Mouse (Mus musculus) retina, postnatal 7 days (tissue): ENCODE results near the gene Pdgfa.
A peak's percentile ranks its signal among the peaks of the same experiment; 100 is the strongest.

ENCODE experiments used
- DNase-seq: peaks from one replicate; pipeline ENCODE4 v3.0.0-alpha.2; 2012; ENCODE audit warnings: low read depth, low spot score

Pdgfa gene

DNA sequence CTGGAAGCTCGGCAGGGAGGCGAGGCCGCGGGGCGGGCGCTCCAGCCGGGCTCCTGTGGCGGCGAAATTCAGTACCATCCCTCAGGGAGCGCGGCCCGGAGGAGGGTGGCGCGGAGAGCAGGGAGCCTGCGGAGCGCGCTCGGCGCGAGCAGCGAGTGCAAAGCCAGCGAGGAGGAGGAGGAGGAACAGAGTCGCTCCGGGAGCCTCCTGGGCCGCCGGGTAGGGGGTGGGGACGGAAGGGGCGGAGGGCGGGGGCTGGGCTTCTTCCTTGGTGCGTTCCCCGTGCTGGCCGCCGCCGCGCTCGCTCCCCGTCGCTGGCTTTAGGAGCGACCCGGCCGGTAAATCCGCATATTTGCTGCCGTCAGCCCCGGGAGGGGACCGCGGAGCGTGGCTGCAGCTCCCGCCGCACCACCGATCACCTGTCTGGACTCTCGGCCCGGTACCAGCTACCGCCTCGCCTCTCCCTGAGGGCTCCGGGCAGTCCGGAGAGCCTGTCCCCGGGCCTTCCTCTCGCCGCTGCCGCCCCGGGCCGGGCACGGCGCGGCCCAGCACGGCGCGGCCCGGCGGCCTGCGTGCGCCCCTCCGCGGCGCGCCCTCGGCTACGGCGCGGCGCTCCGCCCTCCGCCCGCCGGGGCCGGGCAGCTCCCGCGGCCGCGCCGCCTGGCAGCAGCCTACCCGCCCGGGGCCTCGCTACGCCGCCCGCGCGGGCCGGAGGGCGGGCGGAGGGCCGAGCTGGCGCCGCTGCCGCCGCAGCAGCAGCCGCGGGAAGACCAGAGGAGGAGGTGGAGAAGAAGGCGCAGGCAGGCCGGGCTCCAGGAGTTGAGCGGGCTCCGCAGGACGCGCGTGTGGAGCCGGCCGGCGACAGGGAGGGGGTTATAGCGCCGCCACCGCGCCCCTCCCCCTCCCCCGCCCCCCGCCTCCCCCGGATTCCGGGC, 2.1 kb downstream of the Pdgfa start:
- peak; percentile 58 for DNase-seq

- DNase-seq, result no peak
Measured at GRCm38 (mm10) chr5:138994108-138994785, 2.9 kb downstream of the Pdgfa start.

DNA sequence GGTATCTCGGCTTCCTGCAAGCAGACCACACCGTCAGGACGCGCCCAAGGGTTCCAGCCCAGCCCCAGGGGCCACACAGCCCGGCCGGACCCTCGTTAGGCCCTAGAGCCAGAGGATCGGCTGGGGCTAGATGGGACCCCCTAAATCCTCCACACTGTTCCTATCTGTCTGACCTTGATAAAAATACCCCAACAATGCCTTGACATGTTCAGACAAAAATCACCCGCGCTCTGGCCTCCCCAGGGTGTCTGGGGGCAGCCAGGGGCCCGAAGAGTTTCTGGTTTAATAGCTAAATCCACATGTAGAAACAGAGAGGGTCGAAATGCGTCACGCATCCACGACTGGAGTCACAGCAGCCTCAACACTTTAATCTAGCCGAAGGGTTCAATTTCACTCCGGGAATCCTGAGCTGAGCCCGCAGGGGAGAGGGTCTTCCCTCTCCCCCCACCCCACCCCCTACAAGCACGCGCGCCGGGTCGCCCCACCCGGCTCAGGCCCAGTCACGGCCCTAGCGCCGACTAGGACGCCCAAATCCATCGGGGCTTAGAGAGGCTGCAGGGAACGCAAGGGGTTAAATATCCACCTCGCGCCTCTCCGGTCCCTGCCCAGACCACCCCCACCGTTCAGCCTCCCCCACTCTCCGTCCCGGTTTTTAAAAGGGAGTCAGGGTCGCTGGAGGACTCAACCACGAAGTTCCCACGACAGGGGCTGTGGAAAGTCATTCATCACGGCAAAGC, 3.6 kb downstream of the Pdgfa start:
- DNase-seq, result no peak

- DNase-seq, result no peak
Measured at GRCm38 (mm10) chr5:138992611-138993370, 4.4 kb downstream of the Pdgfa start.

- DNase-seq, result no peak
Measured at GRCm38 (mm10) chr5:138991734-138992133, 5.4 kb downstream of the Pdgfa start.

DNA sequence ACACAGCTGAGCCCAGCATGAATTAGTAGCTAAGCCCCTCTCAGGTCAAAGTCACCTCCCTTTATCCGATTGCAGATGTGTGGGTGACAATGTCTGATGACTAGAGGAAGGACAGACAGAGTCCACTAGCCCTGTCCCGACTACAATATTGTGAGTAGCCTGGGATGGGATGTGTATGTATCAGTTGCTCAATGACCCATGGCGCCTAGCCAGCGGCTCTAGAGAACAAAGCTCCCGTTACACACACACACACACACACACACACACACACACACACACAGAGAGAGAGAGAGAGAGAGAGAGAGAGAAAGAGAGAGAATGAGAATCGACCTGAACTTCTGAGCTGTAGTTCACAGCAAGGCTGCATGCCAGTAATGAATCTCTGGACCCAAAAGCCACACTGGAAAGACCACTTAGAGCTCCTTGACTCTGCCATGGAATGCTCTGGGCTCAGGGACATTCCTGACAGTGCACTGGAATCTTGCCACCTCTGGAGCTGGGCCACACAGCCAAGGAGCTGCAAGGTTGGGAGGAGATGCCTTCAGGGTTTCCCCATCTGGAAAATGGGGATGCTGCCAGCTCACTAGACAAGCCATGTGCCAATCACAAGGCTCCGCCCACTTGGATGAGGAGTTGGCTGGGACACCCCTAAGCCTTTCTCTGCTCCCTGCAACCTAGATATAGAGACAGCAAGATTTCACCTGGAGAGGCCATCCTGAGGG, 6.3 kb downstream of the Pdgfa start:
- DNase-seq, result no peak

GRCm38 (mm10) chr5:138989567-138989966, 7.6 kb downstream of the Pdgfa start:
- DNase-seq, result no peak

DNA sequence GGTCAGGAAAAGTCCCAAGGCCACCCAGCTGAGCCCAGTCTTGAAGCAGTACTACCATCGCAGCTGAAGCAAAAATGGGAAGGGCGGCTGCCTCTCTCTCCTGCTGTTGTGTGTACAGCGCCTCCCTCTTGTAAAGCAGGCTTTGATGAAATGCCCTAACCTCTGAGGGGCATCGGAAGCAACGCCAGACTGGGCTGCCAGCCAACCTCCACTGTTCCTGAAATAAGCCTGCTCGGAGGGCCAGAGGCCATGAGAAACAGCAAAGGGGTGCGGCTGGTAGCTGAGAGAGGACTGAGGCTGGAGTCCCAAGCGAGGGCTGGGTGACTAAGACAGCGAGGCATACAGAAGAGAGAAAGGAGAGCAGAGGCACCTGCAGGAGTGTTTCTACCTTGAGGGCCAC, 8.4 kb downstream of the Pdgfa start:
- no peak for DNase-seq

DNA sequence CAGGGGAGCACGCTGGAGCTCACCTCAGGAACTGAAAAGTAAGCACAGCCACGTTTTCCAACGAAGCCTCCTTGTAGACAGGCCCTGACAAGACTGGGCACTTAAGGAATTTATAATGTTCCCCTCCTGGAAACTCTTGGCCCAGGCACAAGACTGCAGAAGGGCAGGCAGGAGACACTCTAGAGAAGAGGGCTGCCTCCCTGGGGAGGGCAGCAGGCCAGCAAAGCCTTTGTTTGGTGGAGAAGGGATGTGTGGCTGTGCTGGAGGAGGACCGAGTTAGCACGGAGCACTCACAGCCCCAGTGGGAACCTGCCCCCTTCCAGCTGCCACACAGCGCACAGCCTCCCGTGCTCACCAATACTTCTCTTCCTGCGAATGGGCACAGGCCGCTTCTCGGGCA, 9.2 kb downstream of the Pdgfa start:
- no peak for DNase-seq

DNA sequence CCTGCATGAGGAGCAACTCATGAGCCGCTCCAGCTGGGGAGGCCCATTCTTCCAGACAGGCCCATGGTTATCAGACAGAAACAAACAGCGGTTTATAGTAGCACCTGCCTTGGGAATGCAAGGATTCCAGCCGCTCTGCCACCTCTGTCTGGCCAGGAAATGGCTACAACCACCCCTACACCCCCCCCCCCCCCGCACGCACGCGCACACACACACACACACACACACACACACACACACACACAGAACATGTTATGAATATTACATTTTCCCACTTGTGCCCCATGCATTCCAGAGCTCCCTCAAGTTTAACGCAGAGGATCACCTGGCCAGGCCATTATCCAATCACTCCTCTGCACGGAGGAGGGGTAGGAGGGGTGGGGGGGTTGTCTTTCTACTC, 15.2 kb downstream of the Pdgfa start:
- no peak for DNase-seq

DNA sequence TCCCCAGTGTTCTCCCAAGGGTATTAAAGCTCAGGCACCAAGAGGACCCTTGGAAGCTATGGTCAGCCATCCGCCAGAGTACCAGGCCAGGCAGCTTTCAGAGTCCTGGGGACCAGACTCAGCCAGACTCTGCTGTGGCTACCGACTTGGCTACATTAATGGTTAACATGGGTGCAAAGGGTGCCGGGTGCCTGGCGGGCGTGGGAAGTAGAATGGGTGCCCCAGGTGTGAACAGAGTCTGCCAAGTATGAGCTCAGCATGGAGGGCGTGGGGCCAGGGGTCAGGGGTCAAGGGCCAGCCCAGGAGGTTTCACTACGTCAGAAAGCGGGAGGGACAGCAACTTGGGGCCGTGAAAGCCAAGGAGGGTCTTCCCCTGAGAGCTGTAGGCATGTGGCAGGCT, 16.6 kb downstream of the Pdgfa start:
- no peak for DNase-seq

- DNase-seq, result no peak
Measured at GRCm38 (mm10) chr5:138979840-138980239, 17.3 kb downstream of the Pdgfa start.

GRCm38 (mm10) chr5:138977759-138978158, 19.4 kb downstream of the Pdgfa start:
- no peak for DNase-seq

DNA sequence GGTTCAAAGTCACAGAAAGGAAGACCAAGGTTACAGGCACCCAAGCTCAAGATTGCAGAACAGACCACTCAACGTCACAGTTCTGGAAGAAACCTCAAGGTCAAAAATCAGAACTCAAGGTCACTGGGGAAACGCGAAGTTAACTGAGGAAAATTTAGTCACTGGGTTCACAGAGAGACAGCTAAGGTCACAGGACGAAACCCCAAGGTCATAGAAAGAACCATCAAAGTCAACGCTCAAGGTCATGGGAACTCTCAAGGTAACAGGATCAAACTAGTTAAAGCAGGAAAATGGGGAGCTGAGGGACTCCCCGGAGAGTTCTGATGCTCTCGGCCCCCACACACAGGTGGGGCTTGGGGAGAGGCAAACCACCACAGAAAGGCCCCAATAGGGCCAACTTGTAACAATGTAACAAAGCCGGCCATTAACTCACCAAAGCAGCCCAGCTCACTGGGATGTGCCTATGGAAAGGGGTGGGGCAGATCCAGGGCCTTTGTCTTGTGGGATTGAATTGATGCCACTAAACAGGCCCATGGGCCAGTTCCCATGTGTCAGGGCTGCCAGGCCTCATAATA, 22.2 kb downstream of the Pdgfa start:
- DNase-seq, result no peak

DNA sequence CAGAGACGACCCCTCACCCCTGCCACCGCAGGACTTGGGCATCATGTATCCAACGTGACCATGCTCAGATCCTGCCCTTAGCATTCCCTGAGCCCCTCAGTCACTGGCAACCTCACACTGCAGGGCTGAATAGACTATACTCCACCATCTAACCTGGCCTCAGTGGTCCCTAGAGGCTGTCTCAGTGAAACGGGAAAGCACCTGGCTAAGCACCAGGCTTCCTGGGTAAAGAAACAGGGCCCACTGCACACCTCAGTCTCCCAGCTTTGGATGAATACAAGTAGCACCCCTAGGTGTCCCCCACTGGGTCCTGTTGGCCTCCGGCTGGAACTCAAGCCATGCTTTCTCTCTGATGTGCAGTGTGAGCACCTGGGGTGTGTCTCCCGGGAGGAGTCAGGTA, 23.7 kb downstream of the Pdgfa start:
- DNase-seq, result no peak

- DNase-seq, result no peak
Measured at GRCm38 (mm10) chr5:138971405-138971804, 25.8 kb downstream of the Pdgfa start.

GRCm38 (mm10) chr5:138970056-138970490, 27.1 kb downstream of the Pdgfa start:
- DNase-seq, result no peak

- no peak for DNase-seq
Measured at GRCm38 (mm10) chr5:138966033-138966724, 31.0 kb downstream of the Pdgfa start.

DNA sequence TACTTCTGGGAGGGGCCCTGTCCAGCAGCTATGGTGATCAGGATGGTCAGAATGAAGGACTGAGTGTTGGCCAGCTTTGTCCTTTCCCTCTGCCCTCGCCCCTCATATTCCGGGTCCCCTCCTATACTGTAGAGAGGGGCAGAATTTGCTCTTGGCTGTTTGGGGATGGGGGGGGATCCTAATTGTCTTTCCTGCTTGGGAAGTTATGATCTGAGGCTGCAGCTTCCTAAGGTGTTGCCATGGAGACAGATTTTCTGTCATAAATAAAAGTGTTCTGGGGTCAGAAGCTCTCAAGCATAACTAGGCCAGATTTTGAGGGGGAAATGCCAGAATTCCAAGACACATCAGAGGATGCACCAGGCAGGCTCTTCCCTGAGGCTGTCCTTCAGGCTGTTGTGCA, 31.6 kb downstream of the Pdgfa start:
- no peak for DNase-seq

DNA sequence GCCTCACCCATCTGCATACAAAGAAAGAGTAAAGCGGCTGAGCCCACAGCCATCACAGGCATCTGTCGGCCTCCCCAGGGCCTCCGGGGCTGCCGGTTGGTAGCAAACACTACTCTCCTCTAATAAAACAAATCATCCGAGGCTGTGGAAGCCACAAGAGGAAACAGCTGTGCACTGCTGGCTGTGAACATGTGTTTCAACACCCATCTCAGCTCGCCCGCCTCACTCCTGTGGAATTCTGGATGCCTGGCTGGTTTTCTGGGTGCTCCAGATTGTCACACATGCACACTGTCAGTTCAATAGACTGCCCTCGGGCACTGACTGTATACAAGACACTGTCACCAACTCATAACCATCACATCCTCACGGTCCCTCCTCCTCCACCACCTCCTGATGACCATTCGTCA, 40.7 kb downstream of the Pdgfa start:
- DNase-seq, result no peak
